Mouse (Mus musculus) heart, adult 2 months (tissue): ENCODE data around the gene Tnk2.

Experiments used
- CTCF ChIP-seq: fragments of 200-600 bp; IDR thresholded peaks from 2 replicates; pipeline ENCODE4 v1.8.1; 2022; ENCODE audit warnings: antibody characterized with exemption, mild to moderate bottlenecking, moderate library complexity
- EP300 ChIP-seq: fragments of 200-500 bp; IDR thresholded peaks from 2 replicates; pipeline ENCODE4 v1.6.1; 2011; ENCODE audit warnings: low read depth, low read length, control low read depth; ENCODE audit not compliant: insufficient read depth
- POLR2A ChIP-seq: fragments of 200-500 bp; IDR thresholded peaks from 2 replicates; pipeline ENCODE4 v1.6.1; 2011; ENCODE audit warnings: mild to moderate bottlenecking, low read depth, low read length, control low read depth; ENCODE audit not compliant: insufficient read depth

- TF ChIP-seq CTCF, result peak; percentile 25
- TF ChIP-seq POLR2A, result no peak
- TF ChIP-seq EP300, result no peak
Measured at GRCm38 (mm10) chr16:32635314-32635713, 8.4 kb upstream of the Tnk2 start.
